Mouse (Mus musculus) liver, adult 2 months (tissue): ENCODE measurements around the gene Cop1.

Experiments
- CTCF ChIP-seq: fragments of 200-500 bp; IDR thresholded peaks from 2 replicates; pipeline ENCODE4 v1.5.1; 2011; ENCODE audit warnings: low read depth, low read length, control low read depth
- POLR2A ChIP-seq: fragments of 200-500 bp; IDR thresholded peaks from 2 replicates; pipeline ENCODE4 v1.6.1; 2011; ENCODE audit warnings: low read length, control low read depth; ENCODE audit not compliant: insufficient read depth; ENCODE audit errors: extremely low read depth

- TF ChIP-seq POLR2A (no peak), CTCF (no peak)
Measured at GRCm38 (mm10) chr1:159217437-159217836, 14.7 kb upstream of the Cop1 start.
